ENCODE assay signal across 29 mouse cellular contexts in genomic region chr6:8754486-8754885, GRCm38 (mm10). TPM values are rescaled to one million over a fixed set of nuclear protein-coding genes. Genes with fewer than 3 reads are reported as not detected.
DNase-seq lines count a peak whose midpoint lies in the region; ATAC-seq lines count a peak whose summit lies in the region.
"Had no signal": no experiment of that assay in that cellular context is flagged by ENCODE, and none has a peak within 500 bp of the region (broad histone marks: within the 10 kb centered on the region; RNA-seq: fewer than 3 reads in every experiment).

No protein-coding gene starts in this region.

- no peaks in the 10 kb centered on the region for H3K27me3 ChIP-seq in liver, embryonic 13.5 days
- H3K27me3 ChIP-seq in liver, embryonic 16.5 days (ENCODE audit: control insufficient read depth, insufficient read depth, low read depth, low read length) = no peaks in the 10 kb centered on the region
- H3K27me3 ChIP-seq: embryonic facial prominence, embryonic 13.5 days; forebrain, embryonic 13.5 days; heart, embryonic 12.5 days; heart, embryonic 15.5 days; hindbrain, embryonic 13.5 days had no signal

- 48% methylated on average over 5 of the region's 5 CpGs for WGBS in liver, embryonic 13.5 days (ENCODE audit: insufficient replicate concordance)
- WGBS in liver, embryonic 16.5 days (ENCODE audit: insufficient replicate concordance) = 51% methylated on average over 5 of the region's 5 CpGs

- no peak overlapping the region for H3K9ac ChIP-seq in liver, embryonic 13.5 days
- H3K9ac ChIP-seq in liver, embryonic 16.5 days (ENCODE audit: low read depth, low read length) = no peak overlapping the region
- H3K9ac ChIP-seq: embryonic facial prominence, embryonic 13.5 days; forebrain, embryonic 13.5 days; heart, embryonic 12.5 days; heart, embryonic 15.5 days; hindbrain, embryonic 13.5 days had no signal

- peak; percentile 10 for DNase-seq in liver
- DNase-seq in liver, embryonic 13.5 days = no peak
- DNase-seq in cerebellum, adult 11 months = no peak
- DNase-seq in adrenal gland, postnatal 14 days = no peak
- no peak for DNase-seq in spleen, postnatal 36 days (ENCODE audit: low spot score in 2 of 2)
- DNase-seq: adrenal gland, adult 2 months; adrenal gland, postnatal 36 days; cerebellum, adult 2 months; cerebellum, adult 9-11 months; cerebellum, postnatal 36 days; embryo, embryonic 11 days; gastrocnemius, postnatal 10 days; gastrocnemius, postnatal 36 days; heart, postnatal 10 days; heart, postnatal 36 days had no signal

- H3K27ac ChIP-seq in liver, embryonic 13.5 days = no peak overlapping the region
- no peak overlapping the region for H3K27ac ChIP-seq in liver, embryonic 16.5 days (ENCODE audit: low read length)
- H3K27ac ChIP-seq: embryonic facial prominence, embryonic 10.5 days; embryonic facial prominence, embryonic 13.5 days; forebrain, embryonic 10.5 days; forebrain, embryonic 13.5 days; heart, embryonic 15.5 days; hindbrain, embryonic 10.5 days; hindbrain, embryonic 13.5 days had no signal

- no peaks in the 10 kb centered on the region for H3K36me3 ChIP-seq in liver, embryonic 13.5 days
- no peaks in the 10 kb centered on the region for H3K36me3 ChIP-seq in liver, embryonic 16.5 days (ENCODE audit: control insufficient read depth, insufficient read depth)
- H3K36me3 ChIP-seq: embryonic facial prominence, embryonic 10.5 days; embryonic facial prominence, embryonic 13.5 days; forebrain, embryonic 10.5 days; heart, embryonic 15.5 days; hindbrain, embryonic 10.5 days; hindbrain, embryonic 13.5 days had no signal

- no peak overlapping the region for H3K4me3 ChIP-seq in liver, embryonic 13.5 days (replicated peaks)
- H3K4me3 ChIP-seq in liver, embryonic 16.5 days (ENCODE audit: low read depth, low read length) = no peak overlapping the region
- H3K4me3 ChIP-seq: embryonic facial prominence, embryonic 10.5 days; embryonic facial prominence, embryonic 13.5 days; erythroblast, embryonic 14.5 days; forebrain, embryonic 10.5 days; forebrain, embryonic 13.5 days; heart, embryonic 12.5 days; heart, embryonic 15.5 days; hindbrain, embryonic 10.5 days; hindbrain, embryonic 13.5 days had no signal

- peaks cover 29% of the 10 kb centered on the region for H3K4me1 ChIP-seq in liver, embryonic 13.5 days (replicated peaks)
- H3K4me1 ChIP-seq in liver, embryonic 16.5 days (ENCODE audit: control insufficient read depth, low read depth, low read length) = peaks cover 5% of the 10 kb centered on the region
- H3K4me1 ChIP-seq: embryonic facial prominence, embryonic 10.5 days; embryonic facial prominence, embryonic 13.5 days; forebrain, embryonic 13.5 days; hindbrain, embryonic 10.5 days; hindbrain, embryonic 13.5 days had no signal

- no peaks in the 10 kb centered on the region for H3K9me3 ChIP-seq in liver, embryonic 13.5 days (replicated peaks)
- no peaks in the 10 kb centered on the region for H3K9me3 ChIP-seq in liver, embryonic 16.5 days (replicated peaks; ENCODE audit: control insufficient read depth, low read length)
- H3K9me3 ChIP-seq: embryonic facial prominence, embryonic 10.5 days; embryonic facial prominence, embryonic 13.5 days; forebrain, embryonic 10.5 days; forebrain, embryonic 13.5 days; heart, embryonic 12.5 days; heart, embryonic 15.5 days; hindbrain, embryonic 10.5 days; hindbrain, embryonic 13.5 days had no signal

- H3K4me2 ChIP-seq in liver, embryonic 13.5 days = no peak overlapping the region
- H3K4me2 ChIP-seq in liver, embryonic 16.5 days (ENCODE audit: low read depth, low read length) = no peak overlapping the region
- H3K4me2 ChIP-seq: embryonic facial prominence, embryonic 13.5 days; forebrain, embryonic 13.5 days; heart, embryonic 12.5 days; heart, embryonic 15.5 days; hindbrain, embryonic 13.5 days had no signal

- peak; percentile 40; the same call in 1 of the 2 replicates for ATAC-seq in erythroid progenitor cell, adult 5-6 weeks (replicated peaks; ENCODE audit: low FRiP score, poor library complexity, severe bottlenecking)
- peak; percentile 62 for ATAC-seq in liver, embryonic 13.5 days (ENCODE audit: low read depth)
- ATAC-seq in liver, embryonic 16.5 days (ENCODE audit: low read depth) = peak; percentile 14; the same call in 1 of the 2 replicates
- ATAC-seq: CD4-positive, CD25-positive, alpha-beta regulatory T cell, adult 4 months; forebrain, embryonic 13.5 days; forebrain, embryonic 16.5 days had no signal

RNA-seq across cellular contexts. Expression of gene Ica1, which starts 23.8 kb away (rescaled TPM):
- total RNA-seq in erythroid progenitor cell, adult 5-6 weeks (2015; ENCODE audit: low replicate concordance) = 11.9 and 21.8 TPM in 2 replicates
- 4.4 and 8.9 TPM in 2 replicates for total RNA-seq in erythroid progenitor cell, adult 5-6 weeks (2017; ENCODE audit: low replicate concordance)
- polyA plus RNA-seq in liver, embryonic 13.5 days (2015; fragmentation: Nextera tagmentation; extraction: Ambion mirVana) = 5.9 and 6.8 TPM in 2 replicates
- polyA plus RNA-seq in liver, embryonic 16.5 days (2015; fragmentation: Nextera tagmentation; extraction: Ambion mirVana) = 5.5 and 5.6 TPM in 2 replicates
- 22.6 and 25.5 TPM in 2 replicates for total RNA-seq in adrenal gland, postnatal 14 days (2021)
- total RNA-seq: MEL had no signal
